Mouse (Mus musculus) WW6 (cell line): ENCODE measurements around the gene Map4k3.

Experiments used
- DNase-seq: peaks from one replicate; pipeline ENCODE4 v3.0.0-alpha.2; 2013; ENCODE audit warnings: low read depth, low spot score

Map4k3 gene

GRCm38 (mm10) chr17:80683821-80684576 is 44.3 kb downstream of the Map4k3 start:
- no peak for DNase-seq

- no peak for DNase-seq
Measured at GRCm38 (mm10) chr17:80683041-80683440, 45.2 kb downstream of the Map4k3 start.

- no peak for DNase-seq
Measured at GRCm38 (mm10) chr17:80678190-80678589, 50.1 kb downstream of the Map4k3 start.

GRCm38 (mm10) chr17:80676859-80677535 is 51.3 kb downstream of the Map4k3 start:
- DNase-seq = no peak

GRCm38 (mm10) chr17:80676211-80676610 is 52.1 kb downstream of the Map4k3 start:
- DNase-seq = no peak

- DNase-seq = no peak
Measured at GRCm38 (mm10) chr17:80670395-80670794, 57.9 kb downstream of the Map4k3 start.

GRCm38 (mm10) chr17:80663623-80664022 is 64.7 kb downstream of the Map4k3 start:
- DNase-seq = no peak

GRCm38 (mm10) chr17:80662836-80663620 is 65.3 kb downstream of the Map4k3 start:
- no peak for DNase-seq

GRCm38 (mm10) chr17:80661896-80662295 is 66.4 kb downstream of the Map4k3 start:
- no peak for DNase-seq

GRCm38 (mm10) chr17:80660707-80661380 is 67.4 kb downstream of the Map4k3 start:
- DNase-seq = no peak

GRCm38 (mm10) chr17:80660234-80660633 is 68.1 kb downstream of the Map4k3 start:
- DNase-seq = no peak

- DNase-seq = no peak
Measured at GRCm38 (mm10) chr17:80659821-80660220, 68.5 kb downstream of the Map4k3 start.

GRCm38 (mm10) chr17:80654323-80654722 is 74.0 kb downstream of the Map4k3 start:
- no peak for DNase-seq

- DNase-seq = no peak
Measured at GRCm38 (mm10) chr17:80652740-80653139, 75.5 kb downstream of the Map4k3 start.

- no peak for DNase-seq
Measured at GRCm38 (mm10) chr17:80646843-80647242, 81.4 kb downstream of the Map4k3 start.

- no peak for DNase-seq
Measured at GRCm38 (mm10) chr17:80646131-80646530, 82.2 kb downstream of the Map4k3 start.

- no peak for DNase-seq
Measured at GRCm38 (mm10) chr17:80645694-80646034, 82.6 kb downstream of the Map4k3 start.

GRCm38 (mm10) chr17:80644983-80645693 is 83.1 kb downstream of the Map4k3 start:
- no peak for DNase-seq

GRCm38 (mm10) chr17:80644567-80644966 is 83.7 kb downstream of the Map4k3 start:
- DNase-seq = no peak

GRCm38 (mm10) chr17:80638121-80638520 is 90.2 kb downstream of the Map4k3 start:
- no peak for DNase-seq

GRCm38 (mm10) chr17:80635794-80636193 is 92.5 kb downstream of the Map4k3 start:
- DNase-seq = peak; percentile 59
